Mouse (Mus musculus) ZHBTc4 (cell line): ENCODE data around the gene Iqschfp.

Source experiments
- DNase-seq: peaks from one replicate; pipeline ENCODE4 v3.0.0-alpha.2; 2011; ENCODE audit warnings: low read depth, low spot score

Gene Iqschfp

DNA sequence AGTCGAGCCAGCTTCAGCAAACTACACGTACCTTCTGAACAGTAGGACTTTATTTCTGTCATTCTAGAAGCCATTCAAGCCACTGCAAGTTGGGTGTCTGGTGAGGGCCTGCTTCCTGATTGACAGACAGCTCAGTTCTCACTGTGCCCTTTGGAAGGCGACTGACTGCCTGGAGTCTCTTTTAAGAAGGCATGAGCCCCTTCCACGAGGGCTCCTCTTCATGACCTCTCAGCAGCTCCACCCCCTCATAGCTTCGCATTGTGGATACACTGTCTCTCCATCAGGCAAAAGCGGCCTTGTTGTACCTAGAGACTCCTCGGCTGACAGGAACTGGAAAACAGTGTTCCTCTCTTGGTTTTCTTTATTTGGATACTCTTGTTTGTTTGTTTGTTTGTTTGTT is 676.7 kb downstream of the Iqschfp start:
- DNase-seq: peak; percentile 53

DNA sequence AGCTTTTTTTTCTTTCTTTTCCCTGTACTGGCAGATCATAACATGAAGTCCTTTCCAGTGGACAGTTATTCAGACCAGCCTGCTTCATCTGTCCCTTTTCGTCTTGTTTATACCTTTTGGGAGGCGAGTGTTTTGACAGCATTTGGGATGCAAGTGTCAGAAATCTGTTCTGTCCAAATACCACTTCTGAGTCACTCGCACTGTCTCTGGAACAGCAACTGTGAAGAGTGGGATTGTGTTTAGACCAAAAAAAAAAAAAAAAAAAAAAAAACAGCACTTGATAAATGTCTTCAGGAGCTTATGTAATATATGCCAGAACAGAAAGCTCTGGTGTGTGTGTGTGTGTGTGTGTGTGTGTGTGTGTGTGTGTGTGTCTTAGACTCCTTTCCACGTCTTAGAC is 678.3 kb downstream of the Iqschfp start:
- no peak for DNase-seq

- peak; percentile 90 for DNase-seq
These were observed 680.5 kb downstream of the Iqschfp start for GRCm38 (mm10) chr3:68572249-68573225.

- DNase-seq: no peak
These were observed 681.2 kb downstream of the Iqschfp start for GRCm38 (mm10) chr3:68573226-68573624.

- no peak for DNase-seq
These were observed 682.1 kb downstream of the Iqschfp start for GRCm38 (mm10) chr3:68574097-68574496.

DNA sequence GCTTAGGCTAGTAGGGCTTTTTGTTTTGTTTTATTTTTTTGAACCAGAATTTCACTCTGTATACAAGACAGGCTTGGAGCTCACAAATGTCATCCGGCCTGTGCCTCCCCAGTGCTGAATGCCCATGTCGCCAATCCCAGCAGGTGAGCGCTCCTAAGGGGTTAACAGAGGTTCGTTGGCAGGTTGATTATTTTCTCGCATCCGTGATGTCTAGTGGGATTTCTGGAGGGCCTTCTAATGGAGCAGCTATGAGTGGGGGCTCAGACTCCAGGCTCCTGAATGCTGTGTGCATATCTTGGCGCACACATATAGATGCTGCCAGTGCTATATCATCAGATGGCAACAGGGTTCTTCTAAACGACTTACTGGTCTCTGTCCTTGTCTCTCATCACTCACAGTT is 682.5 kb downstream of the Iqschfp start:
- DNase-seq: no peak

DNA sequence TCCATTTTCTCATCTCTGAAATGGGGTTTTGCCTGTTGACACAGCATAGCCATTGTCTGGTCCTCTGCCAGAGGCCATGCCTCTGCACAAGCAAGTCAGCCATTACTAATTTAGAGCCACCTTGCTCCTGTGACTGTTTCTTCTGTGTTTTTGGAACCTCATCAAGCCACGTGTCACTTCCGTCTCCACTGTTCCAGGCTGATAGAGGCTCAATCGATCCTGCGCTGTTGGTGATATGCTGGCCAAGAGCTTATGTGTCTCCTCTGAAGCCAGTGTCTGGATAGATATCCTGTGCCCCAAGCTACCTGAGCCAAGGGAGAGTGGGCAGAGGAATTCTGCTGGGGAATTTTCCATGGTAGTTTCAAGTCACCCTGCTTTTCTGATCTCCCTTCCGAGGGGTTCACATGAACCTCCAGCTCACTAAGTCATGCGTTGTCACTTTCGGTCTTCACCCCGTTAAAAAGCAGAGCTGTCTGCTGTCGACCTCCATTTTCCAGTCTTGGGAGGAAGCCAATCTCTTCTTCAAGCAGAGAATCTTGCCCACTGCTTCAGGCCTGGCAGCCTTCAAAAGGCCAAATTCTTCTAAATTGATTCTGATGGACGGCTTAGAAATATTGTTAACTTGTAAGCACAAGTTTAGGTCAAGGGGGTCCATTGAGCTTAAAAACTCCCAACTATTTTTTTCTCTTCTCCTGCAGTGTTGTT is 683.8 kb downstream of the Iqschfp start:
- DNase-seq: no peak

GRCm38 (mm10) chr3:68576431-68576830 is 684.4 kb downstream of the Iqschfp start:
- DNase-seq: peak; percentile 30

DNA sequence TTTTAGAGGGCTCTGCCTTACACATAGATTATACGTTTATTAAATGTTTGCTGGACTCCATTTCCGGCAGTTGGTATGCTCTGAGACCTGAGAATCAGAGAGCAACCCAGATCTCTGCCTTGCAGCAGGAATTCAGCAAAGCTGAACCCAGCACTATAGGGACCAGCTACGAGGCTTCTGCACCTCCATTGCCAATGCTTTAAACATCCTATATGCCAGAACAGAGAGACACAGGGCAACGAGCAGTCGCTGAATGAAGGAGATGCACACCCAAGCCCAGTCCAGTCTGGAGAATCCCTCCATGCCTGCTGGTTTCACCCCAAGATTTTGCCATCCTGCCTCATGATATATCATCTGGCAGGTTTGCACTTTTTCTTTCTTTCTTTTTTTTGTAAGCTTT is 684.9 kb downstream of the Iqschfp start:
- DNase-seq: no peak

- DNase-seq: peak; percentile 80
These were observed 689.6 kb downstream of the Iqschfp start for GRCm38 (mm10) chr3:68581591-68581990.

GRCm38 (mm10) chr3:68582103-68582740 is 690.2 kb downstream of the Iqschfp start:
- peak; percentile 56 for DNase-seq

- peak; percentile 32 for DNase-seq
These were observed 691.1 kb downstream of the Iqschfp start for GRCm38 (mm10) chr3:68583031-68583693.

DNA sequence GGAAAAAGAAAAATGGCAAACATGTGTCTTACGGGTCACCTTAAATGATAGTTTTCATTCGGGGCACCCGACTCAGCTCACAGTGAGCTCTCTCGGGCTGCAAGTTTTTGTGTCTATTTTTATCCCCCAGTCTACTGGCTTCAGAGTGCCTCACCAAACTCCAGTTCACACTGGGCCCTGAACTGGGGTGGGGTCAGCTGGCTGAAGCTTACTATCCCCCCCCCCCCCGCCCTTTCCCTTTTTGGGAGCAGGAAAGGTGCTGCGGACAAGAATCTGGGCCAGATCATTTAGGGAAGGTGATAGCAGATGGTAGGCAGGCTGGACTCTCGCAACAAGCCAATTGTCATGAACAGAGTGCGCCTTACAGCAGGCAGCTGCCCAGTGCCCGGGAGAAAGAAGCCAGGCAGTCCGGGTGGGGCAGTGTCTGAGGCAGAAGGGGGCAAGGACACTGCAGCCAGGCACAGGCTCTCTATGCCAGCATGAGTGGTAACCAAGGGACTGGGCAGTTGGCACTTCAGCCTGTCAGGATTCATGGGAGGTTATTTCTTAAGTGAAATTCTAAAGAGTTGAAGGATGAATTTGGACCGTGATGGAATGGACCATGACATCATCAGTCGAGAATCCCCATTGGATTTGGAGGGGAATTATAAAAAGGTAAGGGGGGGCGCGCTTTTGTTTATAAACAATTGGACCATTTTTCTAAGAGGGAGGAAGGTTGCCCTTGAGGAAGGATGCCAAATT is 691.9 kb downstream of the Iqschfp start:
- DNase-seq: no peak

GRCm38 (mm10) chr3:68585213-68585612 is 693.2 kb downstream of the Iqschfp start:
- no peak for DNase-seq

GRCm38 (mm10) chr3:68586646-68587064 is 694.6 kb downstream of the Iqschfp start:
- DNase-seq: no peak

DNA sequence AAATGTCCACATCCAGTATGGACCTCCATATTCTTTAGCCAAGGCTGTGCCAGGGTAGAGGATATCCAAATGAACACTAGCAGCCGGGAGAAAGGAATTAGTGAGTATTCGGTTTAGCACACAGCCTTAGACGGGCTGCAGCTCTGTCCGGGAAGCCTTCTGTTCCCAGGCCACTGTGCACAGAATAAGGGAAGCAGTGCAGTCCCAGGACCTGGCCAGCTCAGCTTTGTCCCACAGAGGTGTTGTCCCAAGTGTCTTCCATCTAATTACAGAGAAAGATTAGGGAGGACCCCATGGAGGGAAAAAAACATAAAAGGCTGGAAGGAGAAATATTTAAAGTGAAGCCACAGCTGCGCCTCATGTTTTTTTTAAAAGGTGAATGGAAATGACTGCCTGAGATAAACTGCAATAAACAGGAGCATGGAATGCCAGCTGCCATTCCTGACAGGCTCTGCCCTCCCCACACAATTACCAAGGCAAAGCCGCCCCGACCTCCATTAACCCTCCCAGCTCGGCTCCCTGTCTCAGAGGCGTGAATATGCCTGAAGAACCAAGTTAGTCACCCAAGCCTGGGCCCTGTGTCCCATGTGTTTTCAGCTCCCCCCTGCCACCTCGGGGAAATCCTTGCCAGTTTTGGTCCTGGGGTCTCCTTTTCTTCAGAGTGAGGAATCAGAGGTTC is 695.7 kb downstream of the Iqschfp start:
- DNase-seq: no peak

GRCm38 (mm10) chr3:68589220-68589840 is 697.3 kb downstream of the Iqschfp start:
- DNase-seq: no peak

DNA sequence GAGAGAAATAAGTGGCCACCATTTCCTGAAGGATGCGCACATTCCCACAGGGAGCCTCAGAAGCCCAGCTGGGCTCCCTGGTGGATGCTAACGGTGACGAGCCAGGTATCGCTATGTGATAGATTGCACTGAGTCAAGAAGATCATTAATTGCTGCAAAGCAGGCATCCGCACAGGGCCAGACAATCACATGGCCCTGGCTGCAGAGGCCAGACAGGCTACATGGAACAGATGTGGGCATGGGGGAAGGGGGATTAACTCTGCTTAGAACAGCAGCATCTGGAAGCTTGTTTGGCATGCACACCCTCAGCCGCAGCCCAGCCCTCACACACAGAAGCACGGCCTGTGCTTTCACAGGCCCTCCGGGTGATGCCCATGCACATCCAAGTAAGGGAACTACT is 698.4 kb downstream of the Iqschfp start:
- no peak for DNase-seq

DNA sequence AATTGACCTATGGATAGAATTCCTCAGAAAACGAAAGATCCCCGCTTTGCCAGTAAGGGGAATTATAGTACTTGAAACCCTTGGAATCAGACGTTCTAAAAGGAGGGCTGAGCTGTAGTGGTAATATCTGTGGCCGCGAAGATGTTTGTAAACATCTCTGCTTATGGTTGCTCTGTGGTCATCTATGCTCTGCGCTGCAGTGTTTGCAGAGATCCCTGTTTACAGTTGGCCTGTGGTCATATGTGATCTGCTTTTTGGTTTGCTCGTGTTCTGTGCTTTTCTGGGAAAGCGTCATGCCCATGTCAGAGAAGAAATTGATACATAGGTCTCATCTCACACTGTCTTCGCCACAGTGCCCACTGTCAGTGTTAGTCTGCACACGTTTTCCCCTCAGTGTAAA is 700.5 kb downstream of the Iqschfp start:
- no peak for DNase-seq
